Mouse (Mus musculus) retina, embryonic 14.5 days (tissue): Measurements from ENCODE around the gene Zfp444.

Experiments
- DNase-seq: peaks from one replicate; pipeline ENCODE4 v3.0.0-alpha.2; 2015; ENCODE audit warnings: low spot score

Zfp444 gene

GRCm38 (mm10) chr7:6172006-6172649, at the start of gene Zfp444:
Zfp444 (plus strand) TSS chr7:6172226.
- DNase-seq: peak; percentile 98

GRCm38 (mm10) chr7:6126690-6127448, 45.2 kb upstream of the Zfp444 start:
- DNase-seq: peak; percentile 91

- DNase-seq: peak; percentile 8
Measured at GRCm38 (mm10) chr7:6130346-6130745, 41.7 kb upstream of the Zfp444 start.

GRCm38 (mm10) chr7:6132646-6133045, 39.4 kb upstream of the Zfp444 start:
- DNase-seq: no peak

GRCm38 (mm10) chr7:6136497-6136896, 35.5 kb upstream of the Zfp444 start:
- no peak for DNase-seq

GRCm38 (mm10) chr7:6139295-6139694, 32.7 kb upstream of the Zfp444 start:
- no peak for DNase-seq

GRCm38 (mm10) chr7:6143991-6144531, 28.0 kb upstream of the Zfp444 start:
- no peak for DNase-seq

GRCm38 (mm10) chr7:6145423-6146188, 26.4 kb upstream of the Zfp444 start:
- DNase-seq: no peak

GRCm38 (mm10) chr7:6146194-6146981, 25.6 kb upstream of the Zfp444 start:
- DNase-seq: no peak

GRCm38 (mm10) chr7:6146982-6147325, 25.1 kb upstream of the Zfp444 start:
- no peak for DNase-seq

GRCm38 (mm10) chr7:6147688-6148087, 24.3 kb upstream of the Zfp444 start:
- no peak for DNase-seq

GRCm38 (mm10) chr7:6151266-6151665, 20.8 kb upstream of the Zfp444 start:
- DNase-seq: no peak

GRCm38 (mm10) chr7:6152036-6152435, 20.0 kb upstream of the Zfp444 start:
- no peak for DNase-seq

GRCm38 (mm10) chr7:6153131-6153530, 18.9 kb upstream of the Zfp444 start:
- DNase-seq: no peak

GRCm38 (mm10) chr7:6154164-6154563, 17.9 kb upstream of the Zfp444 start:
- no peak for DNase-seq

- peak; percentile 81 for DNase-seq
Measured at GRCm38 (mm10) chr7:6155031-6155872, 16.8 kb upstream of the Zfp444 start.

GRCm38 (mm10) chr7:6155901-6156411, 16.1 kb upstream of the Zfp444 start, which contains the start of gene Zfp787:
Zfp787 (minus strand) TSS chr7:6155997.
- DNase-seq: peak; percentile 97

GRCm38 (mm10) chr7:6156901-6157472, 15.0 kb upstream of the Zfp444 start:
- no peak for DNase-seq

GRCm38 (mm10) chr7:6157479-6157878, 14.5 kb upstream of the Zfp444 start:
- DNase-seq: no peak

- DNase-seq: no peak
Measured at GRCm38 (mm10) chr7:6159604-6160003, 12.4 kb upstream of the Zfp444 start.
